Mouse (Mus musculus): ENCODE measurements around the gene Ffar1. TPM values are rescaled to one million over a fixed set of nuclear protein-coding genes. Genes with fewer than 3 reads are reported as not detected.
A peak's percentile ranks its signal among the peaks of the same experiment; 100 is the strongest.
"Not testable (repeated sequence)": the region's sequence is repeated elsewhere in the genome, so short reads cannot be mapped to it uniquely, and the experiment has no call there.

Ffar1 gene
- polyA plus RNA-seq, 1 experiment from 2014 or later: not detected

GRCm38 (mm10) chr7:30847934-30848333, 13.4 kb downstream of the Ffar1 start:
- 62% methylated on average over 6 of the region's 6 CpGs for WGBS (ENCODE audit: insufficient replicate concordance)
- H3K27me3 ChIP-seq: no peaks in the 10 kb centered on the region
- no peak for ATAC-seq (ENCODE audit: insufficient read depth)
- no peaks in the 10 kb centered on the region for H3K4me1 ChIP-seq (replicated peaks)
- no peak overlapping the region for H3K27ac ChIP-seq (replicated peaks)
- H3K4me3 ChIP-seq (replicated peaks): no peak overlapping the region
- no peak overlapping the region for H3K4me2 ChIP-seq
- H3K9ac ChIP-seq: no peak overlapping the region
- no peaks in the 10 kb centered on the region for H3K36me3 ChIP-seq (replicated peaks)
- no peaks in the 10 kb centered on the region for H3K9me3 ChIP-seq (replicated peaks)

- H3K4me1 ChIP-seq (replicated peaks): no peaks in the 10 kb centered on the region; the same call in 1 of the 2 replicates
- no peak overlapping the region for H3K4me3 ChIP-seq (replicated peaks)
- H3K27ac ChIP-seq (replicated peaks): no peak overlapping the region
- 65% methylated on average over 5 of the region's 5 CpGs for WGBS (ENCODE audit: insufficient replicate concordance)
- no peaks in the 10 kb centered on the region for H3K27me3 ChIP-seq
- no peak overlapping the region for H3K4me2 ChIP-seq
- no peak overlapping the region for H3K9ac ChIP-seq
- H3K36me3 ChIP-seq (replicated peaks): no peaks in the 10 kb centered on the region
- ATAC-seq (ENCODE audit: insufficient read depth): no peak
- H3K9me3 ChIP-seq (replicated peaks): no peaks in the 10 kb centered on the region
Observed at GRCm38 (mm10) chr7:30847386-30847785, 14.0 kb downstream of the Ffar1 start.

GRCm38 (mm10) chr7:30846505-30847053, 14.8 kb downstream of the Ffar1 start:
- no peak overlapping the region for H3K4me2 ChIP-seq
- H3K27me3 ChIP-seq: no peaks in the 10 kb centered on the region
- no peak overlapping the region for H3K4me3 ChIP-seq (replicated peaks)
- no peaks in the 10 kb centered on the region for H3K36me3 ChIP-seq (replicated peaks)
- no peak overlapping the region for H3K27ac ChIP-seq (replicated peaks)
- H3K9me3 ChIP-seq (replicated peaks): no peaks in the 10 kb centered on the region
- WGBS (ENCODE audit: insufficient replicate concordance): 40% methylated on average over 2 of the region's 2 CpGs
- H3K9ac ChIP-seq: no peak overlapping the region
- peaks cover 2% of the 10 kb centered on the region; the same call in 1 of the 2 replicates for H3K4me1 ChIP-seq (replicated peaks)
- no peak for ATAC-seq (ENCODE audit: insufficient read depth)

- Histone ChIP-seq H3K4me2 (no peak overlapping the region), H3K27me3 (no peaks in the 10 kb centered on the region), H3K27ac (replicated peaks) (no peak overlapping the region), H3K36me3 (replicated peaks) (no peaks in the 10 kb centered on the region), H3K4me1 (replicated peaks) (peaks cover 9% of the 10 kb centered on the region; the same call in 1 of the 2 replicates), H3K9me3 (replicated peaks) (no peaks in the 10 kb centered on the region), H3K9ac (no peak overlapping the region), H3K4me3 (replicated peaks) (no peak overlapping the region)
- no peak for ATAC-seq (ENCODE audit: insufficient read depth)
- WGBS (ENCODE audit: insufficient replicate concordance): 45% methylated on average over 7 of the region's 7 CpGs
Observed at GRCm38 (mm10) chr7:30844676-30845297, 16.6 kb downstream of the Ffar1 start.

GRCm38 (mm10) chr7:30842092-30842491, 19.3 kb downstream of the Ffar1 start:
- Histone ChIP-seq H3K27ac (replicated peaks) (no peak overlapping the region), H3K9me3 (replicated peaks) (no peaks in the 10 kb centered on the region), H3K36me3 (replicated peaks) (no peaks in the 10 kb centered on the region), H3K4me1 (replicated peaks) (peaks cover 9% of the 10 kb centered on the region; the same call in 1 of the 2 replicates), H3K27me3 (no peaks in the 10 kb centered on the region), H3K9ac (no peak overlapping the region), H3K4me2 (no peak overlapping the region), H3K4me3 (replicated peaks) (no peak overlapping the region)
- ATAC-seq (ENCODE audit: insufficient read depth): no peak
- WGBS (ENCODE audit: insufficient replicate concordance): 16% methylated on average over 5 of the region's 5 CpGs

- WGBS (ENCODE audit: insufficient replicate concordance): 59% methylated on average over 4 of the region's 4 CpGs
- Histone ChIP-seq H3K4me1 (replicated peaks) (peaks cover 9% of the 10 kb centered on the region; the same call in 1 of the 2 replicates), H3K4me2 (no peak overlapping the region), H3K9me3 (replicated peaks) (no peaks in the 10 kb centered on the region), H3K36me3 (replicated peaks) (no peaks in the 10 kb centered on the region), H3K27me3 (no peaks in the 10 kb centered on the region), H3K4me3 (replicated peaks) (no peak overlapping the region), H3K9ac (no peak overlapping the region), H3K27ac (replicated peaks) (no peak overlapping the region)
- ATAC-seq (ENCODE audit: insufficient read depth): no peak
Observed at GRCm38 (mm10) chr7:30841379-30841778, 20.0 kb downstream of the Ffar1 start.

GRCm38 (mm10) chr7:30840306-30840705, 21.1 kb downstream of the Ffar1 start:
- Histone ChIP-seq H3K9me3 (replicated peaks) (no peaks in the 10 kb centered on the region), H3K4me2 (no peak overlapping the region), H3K27ac (replicated peaks) (no peak overlapping the region), H3K4me3 (replicated peaks) (no peak overlapping the region), H3K27me3 (no peaks in the 10 kb centered on the region), H3K4me1 (replicated peaks) (peaks cover 9% of the 10 kb centered on the region; the same call in 1 of the 2 replicates), H3K36me3 (replicated peaks) (no peaks in the 10 kb centered on the region), H3K9ac (no peak overlapping the region)
- 61% methylated on average over 3 of the region's 3 CpGs for WGBS (ENCODE audit: insufficient replicate concordance)
- no peak for ATAC-seq (ENCODE audit: insufficient read depth)

GRCm38 (mm10) chr7:30837277-30837676, 24.1 kb downstream of the Ffar1 start:
- Histone ChIP-seq H3K36me3 (replicated peaks) (no peaks in the 10 kb centered on the region), H3K4me3 (replicated peaks) (no peak overlapping the region), H3K9me3 (replicated peaks) (no peaks in the 10 kb centered on the region), H3K27ac (replicated peaks) (no peak overlapping the region), H3K4me1 (replicated peaks) (0 out of 2 replicates have a peak, but pooled peaks cover 9% of the 10 kb centered on the region), H3K4me2 (no peak overlapping the region), H3K9ac (no peak overlapping the region), H3K27me3 (no peaks in the 10 kb centered on the region)
- ATAC-seq (ENCODE audit: insufficient read depth): no peak

- H3K36me3 ChIP-seq (replicated peaks); H3K4me3 ChIP-seq (replicated peaks); H3K27me3 ChIP-seq; H3K9me3 ChIP-seq (replicated peaks); H3K4me1 ChIP-seq (replicated peaks); ATAC-seq (ENCODE audit: insufficient read depth); H3K9ac ChIP-seq; H3K27ac ChIP-seq (replicated peaks): not testable (repeated sequence)
- 17% methylated on average over 11 of the region's 11 CpGs for WGBS (ENCODE audit: insufficient replicate concordance)
- H3K4me2 ChIP-seq: 0 out of 2 replicates have a peak overlapping the region, but pooled peaks have one; percentile 5
Observed at GRCm38 (mm10) chr7:30832684-30833083, 28.7 kb downstream of the Ffar1 start.

GRCm38 (mm10) chr7:30832261-30832660, 29.1 kb downstream of the Ffar1 start:
- Histone ChIP-seq H3K4me1 (replicated peaks) (no peaks in the 10 kb centered on the region), H3K36me3 (replicated peaks) (no peaks in the 10 kb centered on the region), H3K27me3 (no peaks in the 10 kb centered on the region), H3K9me3 (replicated peaks) (no peaks in the 10 kb centered on the region), H3K4me2 (0 out of 2 replicates have a peak overlapping the region, but pooled peaks have one; percentile 5), H3K9ac (no peak overlapping the region), H3K4me3 (replicated peaks) (no peak overlapping the region), H3K27ac (replicated peaks) (no peak overlapping the region)
- ATAC-seq (ENCODE audit: insufficient read depth): no peak
- 49% methylated on average over 17 of the region's 17 CpGs for WGBS (ENCODE audit: insufficient replicate concordance)

GRCm38 (mm10) chr7:30829428-30829827, 31.9 kb downstream of the Ffar1 start:
- ATAC-seq (ENCODE audit: insufficient read depth): no peak
- 37% methylated on average over 3 of the region's 3 CpGs for WGBS (ENCODE audit: insufficient replicate concordance)

GRCm38 (mm10) chr7:30828871-30829270, 32.5 kb downstream of the Ffar1 start:
- H3K4me3 ChIP-seq (replicated peaks); H3K36me3 ChIP-seq (replicated peaks); H3K9ac ChIP-seq; ATAC-seq (ENCODE audit: insufficient read depth); H3K9me3 ChIP-seq (replicated peaks); H3K27me3 ChIP-seq; H3K4me2 ChIP-seq; H3K4me1 ChIP-seq (replicated peaks); H3K27ac ChIP-seq (replicated peaks): not testable (repeated sequence)

More at GRCm38 (mm10) chr7:30829428-30829827, 31.9 kb downstream of the Ffar1 start:
- no peaks in the 10 kb centered on the region for H3K9me3 ChIP-seq (replicated peaks)
- H3K4me3 ChIP-seq (replicated peaks): no peak overlapping the region
- H3K27me3 ChIP-seq: no peaks in the 10 kb centered on the region
- H3K36me3 ChIP-seq (replicated peaks): no peaks in the 10 kb centered on the region
- no peak overlapping the region for H3K4me2 ChIP-seq
- H3K9ac ChIP-seq: no peak overlapping the region
- peaks cover 1% of the 10 kb centered on the region; the same call in 1 of the 2 replicates for H3K4me1 ChIP-seq (replicated peaks)
- no peak overlapping the region for H3K27ac ChIP-seq (replicated peaks)
